Mouse (Mus musculus) cortical plate, adult 2 months (tissue): ENCODE data around the gene Tex48.

Source experiments
- CTCF ChIP-seq: fragments of 200-500 bp; IDR thresholded peaks from 2 replicates; pipeline ENCODE4 v1.5.1; 2011; ENCODE audit warnings: mild to moderate bottlenecking, control low read depth, low read length; ENCODE audit not compliant: insufficient read depth; ENCODE audit errors: extremely low read depth
- POLR2A ChIP-seq: fragments of 200-500 bp; IDR thresholded peaks from 2 replicates; pipeline ENCODE4 v1.6.1; 2011; ENCODE audit warnings: mild to moderate bottlenecking, low read length, control low read depth; ENCODE audit not compliant: insufficient read depth; ENCODE audit errors: extremely low read depth

DNA sequence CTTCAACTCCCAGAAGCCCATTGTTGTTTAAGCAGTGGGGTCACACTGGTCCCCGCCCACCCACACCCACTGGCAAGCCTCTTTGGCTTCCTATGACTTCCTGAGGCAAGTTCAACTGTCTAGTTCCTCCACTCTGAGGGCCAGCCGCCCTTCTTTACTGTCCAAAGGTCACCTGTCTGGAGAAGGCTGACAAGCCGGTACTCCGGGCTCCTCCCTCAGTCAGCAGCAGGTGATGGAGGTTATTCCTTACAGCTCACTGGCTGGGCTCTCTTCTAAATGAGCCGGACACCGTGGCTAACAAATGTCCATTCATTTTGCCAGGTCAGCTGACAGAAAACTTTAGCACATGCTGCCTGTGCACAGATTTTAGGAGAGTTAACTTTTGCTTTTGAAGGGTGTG lies 21.4 kb downstream of the Tex48 start:
- TF ChIP-seq CTCF (no peak), POLR2A (no peak)
